Mouse (Mus musculus) heart, adult 2 months (tissue): ENCODE data around the gene Zfp523. TPM values are rescaled to one million over a fixed set of nuclear protein-coding genes. Genes with fewer than 3 reads are reported as not detected.

Source experiments
- DNase-seq, 2 experiments: peaks; one replicate each; pipeline ENCODE4 v3.0.0; 2021
- H3K27ac ChIP-seq: fragments of 200-600 bp; 2 replicates; pipeline ENCODE4 v1.8.1; 2022
- H3K27me3 ChIP-seq: fragments of 200-500 bp; 2 replicates; pipeline ENCODE4 v1.6.1; 2012; ENCODE audit warnings: mild to moderate bottlenecking, low read length, inconsistent platforms, mixed read lengths; ENCODE audit not compliant: control insufficient read depth, insufficient read depth
- H3K36me3 ChIP-seq: fragments of 200-500 bp; 2 replicates; pipeline ENCODE4 v1.6.1; 2012; ENCODE audit warnings: low read length, inconsistent platforms; ENCODE audit not compliant: control insufficient read depth, insufficient read depth
- H3K4me1 ChIP-seq: fragments of 200-500 bp; 2 replicates; pipeline ENCODE4 v1.6.1; 2011; ENCODE audit warnings: low read length; ENCODE audit not compliant: control insufficient read depth, insufficient read depth
- H3K4me3 ChIP-seq: fragments of 200-600 bp; 2 replicates; pipeline ENCODE4 v1.8.1; 2022
- H3K79me2 ChIP-seq: fragments of 200-500 bp; replicated peaks from 2 replicates; pipeline ENCODE4 v1.6.1; 2012; ENCODE audit warnings: mild to moderate bottlenecking, inconsistent platforms, low read length, moderate library complexity, mixed read lengths; ENCODE audit not compliant: control insufficient read depth, insufficient read depth
- H3K9ac ChIP-seq: fragments of 200-500 bp; 2 replicates; pipeline ENCODE4 v1.6.1; 2012; ENCODE audit warnings: low read depth, mild to moderate bottlenecking, control low read depth, inconsistent platforms, low read length, mixed read lengths
- CTCF ChIP-seq: fragments of 200-600 bp; IDR thresholded peaks from 2 replicates; pipeline ENCODE4 v1.8.1; 2022; ENCODE audit warnings: antibody characterized with exemption, mild to moderate bottlenecking, moderate library complexity
- EP300 ChIP-seq: fragments of 200-500 bp; IDR thresholded peaks from 2 replicates; pipeline ENCODE4 v1.6.1; 2011; ENCODE audit warnings: low read depth, low read length, control low read depth; ENCODE audit not compliant: insufficient read depth
- POLR2A ChIP-seq: fragments of 200-500 bp; IDR thresholded peaks from 2 replicates; pipeline ENCODE4 v1.6.1; 2011; ENCODE audit warnings: mild to moderate bottlenecking, low read depth, low read length, control low read depth; ENCODE audit not compliant: insufficient read depth
- WGBS: fragments of 180-500 bp; shearing (Covaris S2); methylation state at CpG from one replicate; pipeline ENCODE4 v1.1.7; 2018; 5-methylcytosine and 5-hydroxymethylcytosine counted together
- intact Hi-C: fragments of 180-260 bp; cut with DNase I; formaldehyde crosslinking; loops from one replicate; pipeline ENCODE4 v1.15.1; 2025
- polyA plus RNA-seq: library from polyadenylated mRNA; depleted of rRNA; stranded (reverse); fragments of >200 nt; gene quantifications from 2 replicates; pipeline ENCODE4 v1.2.3, GENCODE M21; 2012
- total RNA-seq, 2 experiments: library from RNA; stranded (reverse); gene quantifications; 2 replicates each; pipeline ENCODE4 v1.2.3; 2021

The Zfp523 gene
- total and polyA plus RNA-seq, 3 experiments = 12.4 to 30.8 (median 12.5) TPM

DNA sequence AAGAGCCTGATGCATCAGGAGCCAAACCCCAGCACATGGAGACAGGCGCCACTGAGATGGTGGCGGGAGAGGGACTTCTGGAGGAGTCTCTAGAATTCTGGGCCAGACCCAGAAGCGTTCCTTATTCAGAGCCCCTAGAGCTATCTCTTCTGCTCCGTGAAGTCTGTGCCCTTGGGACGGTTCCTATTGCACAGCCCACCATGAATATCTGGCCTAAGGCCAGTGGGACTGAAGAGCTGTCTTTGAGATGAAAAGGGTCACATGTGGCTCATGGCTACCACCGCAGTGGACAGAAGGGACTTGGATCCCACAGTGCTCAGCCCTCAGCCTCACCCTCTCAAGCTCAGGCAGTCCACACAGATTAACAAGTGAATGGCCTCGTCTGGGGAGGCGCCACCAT is 27.2 kb upstream of the Zfp523 start:
- Histone ChIP-seq H3K79me2 (no peaks in the 10 kb centered on the region), H3K9ac (no peak overlapping the region), H3K27ac (no peak overlapping the region), H3K4me3 (no peak overlapping the region), H3K4me1 (no peaks in the 10 kb centered on the region), H3K27me3 (peaks cover 2% of the 10 kb centered on the region; the same call in 1 of the 2 replicates), H3K36me3 (no peaks in the 10 kb centered on the region)
- intact Hi-C loops = no loop called here
- WGBS = 52% methylated on average over 8 of the region's 8 CpGs
- no peak for DNase-seq
- TF ChIP-seq POLR2A = no peak
- TF ChIP-seq CTCF = no peak
- TF ChIP-seq EP300 = no peak

DNA sequence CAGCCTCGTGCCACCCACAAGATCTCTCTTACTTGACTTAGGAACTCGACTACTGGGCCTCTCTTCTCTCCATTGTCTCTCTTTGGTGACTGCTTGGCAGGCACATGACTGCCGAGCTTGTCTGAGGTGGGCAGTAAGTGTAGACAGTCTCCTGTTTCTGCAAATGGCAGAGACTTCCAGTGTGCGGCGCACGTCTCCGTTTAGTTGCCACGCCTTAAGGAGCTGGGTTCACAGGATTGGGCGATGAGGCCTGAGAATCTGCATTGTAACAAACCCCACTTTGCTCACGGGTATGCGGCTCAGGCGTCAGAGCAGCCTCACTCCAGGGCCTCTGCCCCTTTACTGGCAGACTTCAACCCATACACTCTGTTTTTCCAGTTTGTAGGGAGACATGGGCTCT is 26.5 kb upstream of the Zfp523 start:
- DNase-seq = no peak
- 76% methylated on average over 12 of the region's 12 CpGs for WGBS
- TF ChIP-seq POLR2A (no peak), EP300 (no peak)
- H3K9ac ChIP-seq = no peak overlapping the region
- intact Hi-C loops = no loop called here
- no peak overlapping the region for H3K4me3 ChIP-seq
- H3K36me3 ChIP-seq = no peaks in the 10 kb centered on the region
- peaks cover 1% of the 10 kb centered on the region; the same call in 1 of the 2 replicates for H3K27me3 ChIP-seq
- H3K79me2 ChIP-seq = no peaks in the 10 kb centered on the region
- H3K27ac ChIP-seq = no peak overlapping the region
- H3K4me1 ChIP-seq = no peaks in the 10 kb centered on the region

DNA sequence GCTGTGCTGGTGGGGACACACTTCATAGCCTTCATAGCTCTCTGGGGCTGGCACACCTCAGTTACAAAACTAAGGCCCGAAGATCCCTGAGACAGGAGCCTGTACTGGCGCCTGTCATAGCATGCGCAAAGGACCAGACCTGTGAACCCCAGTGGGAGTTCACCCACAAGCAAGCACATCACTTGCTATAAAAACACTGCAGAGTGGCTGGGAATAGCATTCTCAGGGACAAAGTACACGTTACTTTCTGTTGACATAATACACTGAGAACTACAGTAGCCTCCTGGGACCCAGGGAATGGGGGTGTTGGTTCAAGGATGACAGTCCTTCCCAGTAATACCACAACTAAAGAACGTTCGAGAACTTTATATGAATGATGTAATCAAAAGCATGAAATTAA is 23.8 kb upstream of the Zfp523 start:
- intact Hi-C loops = no loop called here

DNA sequence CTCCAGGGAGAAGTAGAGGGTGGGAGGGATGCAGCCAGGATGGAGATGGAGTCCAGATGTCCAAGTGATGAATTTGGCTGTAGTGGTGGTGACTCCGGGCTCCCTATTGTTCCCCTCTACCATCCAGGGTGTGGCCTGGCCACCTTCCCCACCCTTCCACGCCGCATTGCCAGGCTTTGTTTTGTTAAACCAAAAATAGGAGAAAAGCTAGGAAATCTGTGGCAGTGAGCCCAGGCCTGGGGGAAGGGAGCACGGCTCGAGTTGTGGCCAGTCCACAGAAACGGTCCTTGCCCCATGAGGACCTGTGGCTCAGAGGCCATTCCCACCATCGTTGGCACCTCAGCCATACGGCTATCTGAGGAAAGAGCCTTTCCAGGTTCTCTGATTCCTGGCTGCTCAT is 22.0 kb upstream of the Zfp523 start:
- Histone ChIP-seq H3K27ac (no peak overlapping the region), H3K4me1 (no peaks in the 10 kb centered on the region), H3K4me3 (no peak overlapping the region), H3K9ac (no peak overlapping the region), H3K36me3 (no peaks in the 10 kb centered on the region), H3K79me2 (no peaks in the 10 kb centered on the region), H3K27me3 (no peaks in the 10 kb centered on the region; the same call in 1 of the 2 replicates)
- no peak for DNase-seq
- intact Hi-C loops = no loop called here
- TF ChIP-seq EP300 (no peak), CTCF (no peak), POLR2A (no peak)
- WGBS = 43% methylated on average over 8 of the region's 8 CpGs

More for the DNA sequence above, 23.8 kb upstream of the Zfp523 start:
- no peak for DNase-seq
- no peaks in the 10 kb centered on the region for H3K79me2 ChIP-seq
- H3K9ac ChIP-seq = no peak overlapping the region
- no peaks in the 10 kb centered on the region for H3K27me3 ChIP-seq
- no peaks in the 10 kb centered on the region for H3K36me3 ChIP-seq
- WGBS = 60% methylated on average over 6 of the region's 6 CpGs
- no peak for TF ChIP-seq EP300
- TF ChIP-seq CTCF = no peak
- TF ChIP-seq POLR2A = no peak
- H3K4me3 ChIP-seq = no peak overlapping the region
- H3K27ac ChIP-seq = no peak overlapping the region
- no peaks in the 10 kb centered on the region for H3K4me1 ChIP-seq

DNA sequence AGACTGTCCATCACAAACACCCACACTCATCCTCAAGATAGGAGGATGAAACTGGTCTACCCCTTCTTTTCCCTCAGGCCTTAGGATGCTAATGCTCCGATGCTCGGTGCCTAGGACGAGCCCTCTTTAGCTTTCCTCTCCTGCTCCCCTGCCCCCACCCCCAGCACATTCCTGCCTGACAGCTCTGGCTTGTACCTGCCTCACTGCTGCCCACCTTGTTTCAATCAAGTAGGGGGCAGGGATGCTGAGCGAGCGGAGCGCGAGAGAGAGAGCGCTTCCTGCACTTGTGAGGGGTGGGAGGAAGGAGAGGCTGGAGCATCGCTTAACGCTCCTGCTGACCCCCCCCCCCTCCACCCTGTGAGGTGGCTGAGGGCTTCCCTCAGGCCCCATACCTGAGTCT is 16.6 kb upstream of the Zfp523 start:
- no peak for TF ChIP-seq EP300
- TF ChIP-seq CTCF = no peak
- no peak for TF ChIP-seq POLR2A
- WGBS = 15% methylated on average over 10 of the region's 10 CpGs
- no peak overlapping the region for H3K4me3 ChIP-seq
- DNase-seq = no peak
- no peak overlapping the region for H3K27ac ChIP-seq
- no peaks in the 10 kb centered on the region; the same call in 1 of the 2 replicates for H3K27me3 ChIP-seq
- H3K79me2 ChIP-seq = no peaks in the 10 kb centered on the region
- no peaks in the 10 kb centered on the region for H3K4me1 ChIP-seq
- intact Hi-C loops = loop anchor here (5.0 to 10.0 kb wide), 2 partner anchors 173 to 246 kb away; no protein-coding TSS in a partner anchor
- H3K36me3 ChIP-seq = no peaks in the 10 kb centered on the region
- H3K9ac ChIP-seq = no peak overlapping the region

DNA sequence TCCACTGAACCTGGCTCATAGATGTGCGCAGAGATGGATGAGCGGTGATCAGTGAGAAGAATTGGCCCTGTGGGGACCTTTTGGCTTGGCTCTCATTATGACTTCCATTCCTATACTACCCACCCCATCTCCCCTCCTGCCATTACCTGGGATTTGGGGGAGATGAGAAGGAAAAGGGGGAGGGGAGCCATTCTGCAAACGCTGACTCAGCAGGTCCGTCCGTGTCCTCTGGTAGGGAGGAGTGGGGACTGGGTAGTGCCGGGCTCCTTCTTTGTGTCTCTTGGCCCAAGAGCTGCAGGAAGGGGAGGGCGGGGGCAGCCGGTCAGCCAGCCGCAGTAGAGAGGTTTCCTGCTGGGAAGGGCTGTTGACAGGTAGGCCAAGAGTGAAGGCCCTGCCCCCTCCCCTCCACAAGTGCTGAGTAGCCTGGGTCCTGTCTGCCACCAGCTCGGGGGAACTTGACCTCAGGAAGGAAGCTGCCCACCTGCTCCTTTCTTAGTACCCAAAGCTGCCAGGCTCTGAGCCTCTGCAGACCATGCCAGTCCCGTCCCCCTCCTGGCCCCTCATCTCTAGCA is 15.5 kb upstream of the Zfp523 start:
- intact Hi-C loops = loop anchor here (5.0 to 10.0 kb wide), 2 partner anchors 174 to 247 kb away; no protein-coding TSS in a partner anchor
- Histone ChIP-seq H3K9ac (no peak overlapping the region), H3K4me3 (no peak overlapping the region), H3K79me2 (no peaks in the 10 kb centered on the region), H3K27me3 (no peaks in the 10 kb centered on the region; the same call in 1 of the 2 replicates), H3K27ac (no peak overlapping the region), H3K4me1 (no peaks in the 10 kb centered on the region), H3K36me3 (no peaks in the 10 kb centered on the region)
- TF ChIP-seq POLR2A (no peak), CTCF (no peak), EP300 (no peak)
- WGBS = 15% methylated on average over 11 of the region's 11 CpGs
- DNase-seq = no peak
